Mouse (Mus musculus): ENCODE measurements around the gene Elfn1.

Elfn1 gene

GRCm38 (mm10) chr5:140018780-140019179 is 111.0 kb downstream of the Elfn1 start:
- CTCF ChIA-PET: no interaction called here

- CTCF ChIA-PET: no interaction called here
These were observed 111.9 kb downstream of the Elfn1 start for GRCm38 (mm10) chr5:140019616-140020015.

- CTCF ChIA-PET: no interaction called here
These were observed 114.0 kb downstream of the Elfn1 start for GRCm38 (mm10) chr5:140021755-140022154.

GRCm38 (mm10) chr5:140022861-140023260 is 115.1 kb downstream of the Elfn1 start:
- CTCF ChIA-PET: no interaction called here

GRCm38 (mm10) chr5:140023941-140024500 is 116.3 kb downstream of the Elfn1 start:
- CTCF ChIA-PET: no interaction called here

Data from spleen, embryonic (tissue).